Mouse (Mus musculus) heart, postnatal 0 days (tissue): ENCODE results near the gene Nos1ap.

Experiments
- CTCF ChIP-seq: IDR thresholded peaks from 2 replicates; pipeline ENCODE4 v1.5.1; 2016; ENCODE audit warnings: antibody characterized with exemption, control low read depth, low read depth
- EP300 ChIP-seq: IDR thresholded peaks from 2 replicates; pipeline ENCODE4 v1.6.1; 2016; ENCODE audit warnings: antibody characterized with exemption, low read depth

- TF ChIP-seq EP300 (no peak), CTCF (no peak)
These were observed 264.4 kb downstream of the Nos1ap start for GRCm38 (mm10) chr1:170325277-170325676.
